Mouse (Mus musculus): ENCODE results near the gene AL732309.1.
A peak's percentile ranks its signal among the peaks of the same experiment; 100 is the strongest.

AL732309.1 gene

DNA sequence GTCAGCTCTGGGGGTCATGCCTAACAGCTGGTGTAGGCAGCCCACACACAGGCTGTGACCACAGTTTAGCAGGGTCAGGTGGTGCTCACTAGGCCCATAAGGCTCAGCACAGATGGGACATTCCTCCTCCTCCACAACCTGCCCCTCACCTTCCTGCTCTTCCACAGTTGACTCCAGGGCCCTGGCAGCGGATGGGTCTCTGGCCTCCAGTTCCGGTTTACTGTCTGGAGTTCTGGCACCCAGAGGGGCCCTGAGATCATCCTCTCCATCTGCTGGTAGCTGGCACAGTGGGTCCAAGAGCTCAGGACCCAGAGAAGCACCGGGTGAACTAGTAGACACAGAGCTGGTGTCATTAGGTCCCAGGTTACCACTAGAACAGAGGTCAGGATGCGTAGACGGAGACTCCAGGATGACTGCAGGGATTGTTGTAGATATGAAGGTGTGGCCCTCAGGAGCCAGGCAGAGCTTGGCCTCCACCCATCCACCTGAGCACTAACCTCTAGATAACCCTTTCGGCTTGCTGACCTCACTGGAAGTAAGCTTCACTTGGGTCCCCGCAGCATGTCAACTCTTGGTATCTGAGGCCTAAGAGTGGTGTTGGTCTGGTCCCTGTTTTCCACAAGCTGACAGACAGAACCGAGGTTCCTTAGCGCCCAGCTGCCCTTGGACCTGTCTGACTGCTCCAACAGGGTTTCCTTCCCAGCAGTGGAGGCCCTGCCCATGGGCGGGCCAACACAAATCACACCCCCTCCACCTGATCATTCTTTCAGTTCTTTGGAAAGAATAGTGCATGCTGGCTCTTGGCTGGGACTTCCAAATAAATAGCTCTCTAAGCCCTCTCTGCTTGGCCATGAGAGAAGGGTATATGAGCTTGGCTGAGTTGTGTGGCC, at the start of gene AL732309.1:
TSS of gene AL732309.1 (minus strand) at position 681 of the 890 bp plus-strand sequence.
- DNase-seq (ENCODE audit: low spot score in 2 of 2) = no peak

DNA sequence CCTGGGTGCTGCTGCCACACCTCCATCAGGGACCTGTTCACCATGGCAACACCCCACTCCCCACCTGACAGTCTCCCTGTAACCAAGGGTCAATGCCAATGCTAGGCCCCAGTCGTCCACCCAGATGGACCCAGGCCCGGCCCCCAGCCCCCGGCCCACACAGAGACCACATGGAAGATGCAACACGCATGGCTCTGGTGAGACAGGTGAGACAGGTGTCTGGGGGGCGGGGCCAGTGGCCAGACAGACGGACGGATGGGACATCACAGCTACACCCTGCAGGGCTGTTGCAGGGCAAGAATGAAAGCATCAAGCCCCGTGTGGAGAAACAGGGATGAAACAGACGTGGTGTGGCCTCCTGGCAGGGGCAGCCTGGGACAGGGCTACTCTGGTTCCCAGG, 47.0 kb upstream of the AL732309.1 start:
- no peak for DNase-seq (ENCODE audit: low spot score in 2 of 2)

DNA sequence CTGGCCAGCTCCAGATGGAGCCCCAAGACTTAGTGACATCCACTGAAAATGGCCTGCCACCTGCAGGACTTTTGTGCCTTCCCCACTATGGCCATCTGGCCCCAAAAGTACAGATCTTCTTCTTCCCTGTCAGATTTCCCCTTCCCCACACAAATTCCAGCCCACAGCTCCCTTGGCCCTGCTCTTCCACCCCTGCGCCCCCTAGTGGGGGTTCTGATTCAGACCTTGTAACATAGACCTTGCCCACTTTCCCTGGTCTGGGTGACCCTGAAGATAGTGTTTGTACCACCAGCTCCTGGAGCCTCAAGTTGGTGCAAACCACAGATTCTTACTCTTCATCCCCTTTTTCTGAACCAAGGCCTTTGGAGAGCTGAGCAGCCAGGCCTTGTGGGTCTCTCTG, 46.2 kb upstream of the AL732309.1 start:
- DNase-seq (ENCODE audit: low spot score in 2 of 2) = peak; percentile 70 to 88

DNA sequence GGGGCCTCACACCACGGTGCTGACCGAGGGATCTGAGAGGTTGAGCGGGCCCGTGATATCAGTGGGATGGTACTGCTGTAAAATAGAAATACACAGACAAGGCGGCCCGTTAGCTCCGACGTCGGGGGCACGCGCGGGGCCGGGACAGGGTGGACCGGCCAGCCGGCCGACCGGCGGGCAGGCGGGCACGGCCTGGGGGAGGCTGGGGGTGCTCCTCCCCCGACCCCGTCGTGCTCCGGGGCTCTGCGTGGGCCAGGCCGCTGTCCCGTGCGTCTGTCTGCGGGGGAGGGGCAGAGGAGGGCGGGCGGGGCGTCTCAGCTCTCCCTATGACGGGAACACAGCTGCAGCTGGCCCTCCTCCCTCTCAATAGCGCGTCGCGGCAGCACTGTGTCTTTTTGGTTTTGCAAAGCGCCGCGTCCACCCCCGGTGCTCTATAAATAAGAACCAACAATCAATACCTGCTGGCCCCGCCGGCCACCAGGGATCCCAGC, 45.4 kb upstream of the AL732309.1 start:
- DNase-seq (ENCODE audit: low spot score in 2 of 2) = peak in 1 of 2 experiments; percentile 24

DNA sequence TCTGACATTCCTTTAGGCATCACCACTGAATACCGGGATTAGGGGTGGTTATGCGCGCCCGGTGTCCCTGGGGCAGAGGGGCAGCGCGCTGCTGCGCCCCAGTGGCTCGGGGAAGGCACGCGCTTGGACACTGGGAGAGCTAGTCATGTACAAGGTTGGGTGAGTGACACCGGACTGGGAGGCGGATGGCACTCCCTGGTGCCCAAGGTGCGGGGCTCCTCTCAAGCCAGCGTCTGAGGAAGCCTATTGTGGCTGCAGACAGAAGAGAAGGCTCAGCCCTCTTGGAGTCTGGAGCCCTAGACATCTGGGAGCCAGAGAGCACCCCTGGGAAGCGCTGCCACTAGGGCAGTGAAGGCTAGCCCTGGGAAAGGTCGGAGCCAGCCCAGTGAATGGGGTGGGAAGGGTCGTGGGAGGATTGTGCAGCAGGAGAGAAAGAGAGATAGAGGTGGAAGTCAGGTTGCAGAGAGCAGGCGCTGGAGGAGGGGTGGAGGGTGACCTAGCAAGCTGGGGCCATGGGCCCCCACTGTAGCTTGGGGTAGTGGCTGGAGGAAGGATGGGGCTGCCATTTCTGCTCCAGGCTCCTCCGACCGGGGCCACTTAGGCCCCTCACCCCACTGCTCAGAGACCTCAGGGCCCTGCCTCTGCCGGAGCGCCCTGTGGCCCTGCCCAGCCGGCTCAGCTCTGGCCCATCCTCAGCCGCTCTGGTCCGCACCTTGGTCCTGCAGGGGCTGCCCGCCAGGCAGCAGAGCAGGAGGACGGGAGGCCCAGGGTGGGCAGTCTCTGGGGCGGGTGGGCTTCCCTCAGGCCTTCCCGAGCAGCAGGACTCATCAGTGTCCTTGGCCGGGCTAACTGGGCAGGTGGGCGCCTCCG, 44.8 kb upstream of the AL732309.1 start:
- peak in 1 of 2 experiments; percentile 17 for DNase-seq (ENCODE audit: low spot score in 2 of 2)

DNA sequence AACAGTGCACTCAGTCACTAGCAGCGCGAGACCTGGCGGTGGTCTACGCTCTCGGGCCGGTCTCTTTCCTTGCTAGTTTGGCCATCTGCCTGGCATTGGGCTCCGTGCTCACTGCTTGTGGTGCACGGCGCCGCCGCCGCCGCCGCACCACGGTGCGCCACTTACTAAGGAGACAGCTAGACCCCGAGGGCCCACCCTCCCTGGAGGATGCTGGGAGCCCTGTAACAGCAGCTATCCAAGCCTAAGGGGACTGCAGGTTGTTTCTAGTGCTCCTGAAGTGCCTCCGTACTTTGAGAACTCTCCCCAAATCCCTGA, 44.1 kb upstream of the AL732309.1 start:
- no peak for DNase-seq (ENCODE audit: low spot score in 2 of 2)

DNA sequence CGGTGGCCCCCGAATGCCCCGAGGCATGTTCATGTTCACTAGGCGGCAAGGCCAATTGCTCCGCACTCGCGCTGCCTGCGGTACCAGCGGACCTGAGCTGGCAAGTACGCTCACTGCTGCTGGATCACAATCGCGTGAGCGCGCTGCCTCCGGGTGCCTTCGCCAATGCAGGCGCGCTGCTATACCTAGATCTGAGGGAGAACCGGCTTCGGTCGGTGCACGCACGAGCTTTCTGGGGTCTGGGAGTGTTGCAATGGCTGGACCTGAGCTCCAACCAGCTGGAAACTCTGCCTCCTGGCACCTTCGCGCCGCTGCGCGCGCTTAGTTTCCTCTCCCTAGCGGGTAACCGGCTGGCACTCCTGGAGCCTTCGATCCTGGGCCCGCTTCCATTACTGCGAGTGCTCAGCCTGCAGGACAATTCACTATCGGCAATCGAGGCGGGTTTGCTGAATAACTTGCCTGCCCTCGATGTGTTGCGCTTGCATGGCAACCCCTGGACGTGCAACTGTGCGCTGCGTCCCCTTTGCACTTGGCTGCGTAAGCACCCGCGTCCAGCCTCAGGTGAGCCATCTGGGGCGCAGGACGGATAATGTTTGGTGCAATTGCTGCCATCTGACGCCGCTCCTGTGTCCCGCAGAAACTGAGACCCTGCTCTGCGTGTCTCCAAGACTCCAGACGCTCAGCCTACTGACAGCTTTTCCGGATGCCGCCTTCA, 43.6 kb upstream of the AL732309.1 start:
- peak; percentile 13 to 14 for DNase-seq (ENCODE audit: low spot score in 2 of 2)

DNA sequence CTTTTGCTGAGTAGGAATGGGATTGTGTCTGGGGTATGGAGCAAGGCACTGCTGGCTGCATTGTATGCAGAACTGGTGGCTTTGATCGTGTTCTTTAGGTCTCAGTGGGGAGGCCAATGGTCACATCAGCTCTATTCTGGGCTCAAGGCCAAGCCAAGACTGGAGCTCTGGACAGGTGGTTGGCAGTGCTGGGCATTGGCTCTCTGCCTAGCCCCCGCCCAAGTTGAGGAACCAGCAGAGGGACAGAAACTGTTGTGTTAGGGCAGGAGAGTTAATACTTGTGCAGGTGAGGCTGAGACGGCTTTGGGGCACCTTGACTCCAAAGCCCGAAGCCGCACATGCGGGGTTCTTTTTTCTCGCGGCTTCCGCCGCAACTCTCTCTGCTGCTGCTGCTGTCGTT, 43.0 kb upstream of the AL732309.1 start, which contains the start of gene Lrrc26:
TSS of gene Lrrc26 (plus strand) at position 265 of the 400 bp plus-strand sequence.
- DNase-seq (ENCODE audit: low spot score in 2 of 2) = no peak

DNA sequence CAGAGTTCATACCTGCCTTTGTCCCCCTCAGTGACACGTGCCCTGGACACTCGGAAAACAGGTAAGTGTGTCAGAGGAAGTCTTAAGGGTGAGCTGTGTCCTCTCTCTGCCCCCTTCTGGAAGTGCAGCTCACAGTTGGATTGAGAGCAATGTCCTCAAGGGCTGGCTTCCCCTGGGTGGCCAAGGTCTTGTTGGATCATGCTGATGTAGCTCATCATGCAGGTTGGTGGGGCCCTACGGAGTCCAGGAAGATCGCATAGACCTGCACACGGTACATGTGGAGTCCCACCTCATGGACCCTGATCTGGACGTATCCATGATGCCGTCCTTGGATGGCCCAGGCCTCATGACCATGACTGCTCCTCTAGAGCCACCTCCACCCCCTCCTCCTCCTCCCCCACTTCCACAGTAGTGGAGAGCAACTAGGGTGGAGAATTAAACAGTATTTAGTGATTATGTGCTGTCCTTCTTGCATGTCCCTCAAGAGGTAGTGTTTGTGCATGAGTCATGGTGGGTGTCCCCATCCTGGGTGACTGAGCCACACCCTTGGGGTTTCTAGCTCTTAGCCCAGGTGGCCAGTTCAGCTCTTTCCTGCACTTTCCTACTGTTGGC, 42.2 kb upstream of the AL732309.1 start:
- DNase-seq (ENCODE audit: low spot score in 2 of 2) = peak in 1 of 2 experiments; percentile 9

DNA sequence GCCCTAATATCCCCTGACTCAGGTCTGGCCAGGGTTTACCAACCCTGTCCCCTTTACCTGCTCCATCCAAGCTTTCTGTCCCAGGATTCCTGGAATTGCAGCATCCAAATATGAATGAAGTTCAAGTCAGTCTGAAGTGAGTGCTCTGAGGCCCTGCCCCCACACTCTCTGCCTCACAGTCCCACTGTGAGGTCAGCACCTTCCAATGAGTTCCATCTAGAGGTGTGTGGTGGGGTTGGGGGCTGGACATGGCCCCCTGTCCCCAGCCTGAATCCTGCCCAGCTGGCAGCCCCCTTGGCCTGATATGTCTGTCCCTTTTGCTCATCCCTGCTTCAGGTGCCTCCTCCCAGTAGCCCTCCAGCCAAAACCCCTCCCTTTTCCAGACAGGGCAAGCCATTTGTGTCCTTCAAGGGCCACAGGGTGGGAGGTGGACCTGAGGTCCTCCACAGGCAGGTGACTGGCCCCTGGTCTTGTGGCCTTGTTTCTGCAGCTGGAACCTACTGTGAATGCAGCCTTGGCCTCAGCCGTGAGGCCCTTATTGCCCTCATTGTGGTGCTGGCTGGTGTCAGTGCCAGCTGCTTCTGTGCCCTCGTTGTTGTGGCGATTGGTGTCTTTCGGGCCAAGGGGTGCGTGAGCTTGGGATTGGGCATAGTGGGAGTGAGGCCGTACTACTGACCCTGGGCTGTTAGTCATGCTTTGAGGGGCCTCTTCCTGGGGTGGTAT, 41.4 kb upstream of the AL732309.1 start, which contains the start of gene Tmem210:
TSS of gene Tmem210 (plus strand) at position 219 of the 723 bp plus-strand sequence.
- DNase-seq (ENCODE audit: low spot score in 2 of 2) = peak in 1 of 2 experiments; percentile 11

DNA sequence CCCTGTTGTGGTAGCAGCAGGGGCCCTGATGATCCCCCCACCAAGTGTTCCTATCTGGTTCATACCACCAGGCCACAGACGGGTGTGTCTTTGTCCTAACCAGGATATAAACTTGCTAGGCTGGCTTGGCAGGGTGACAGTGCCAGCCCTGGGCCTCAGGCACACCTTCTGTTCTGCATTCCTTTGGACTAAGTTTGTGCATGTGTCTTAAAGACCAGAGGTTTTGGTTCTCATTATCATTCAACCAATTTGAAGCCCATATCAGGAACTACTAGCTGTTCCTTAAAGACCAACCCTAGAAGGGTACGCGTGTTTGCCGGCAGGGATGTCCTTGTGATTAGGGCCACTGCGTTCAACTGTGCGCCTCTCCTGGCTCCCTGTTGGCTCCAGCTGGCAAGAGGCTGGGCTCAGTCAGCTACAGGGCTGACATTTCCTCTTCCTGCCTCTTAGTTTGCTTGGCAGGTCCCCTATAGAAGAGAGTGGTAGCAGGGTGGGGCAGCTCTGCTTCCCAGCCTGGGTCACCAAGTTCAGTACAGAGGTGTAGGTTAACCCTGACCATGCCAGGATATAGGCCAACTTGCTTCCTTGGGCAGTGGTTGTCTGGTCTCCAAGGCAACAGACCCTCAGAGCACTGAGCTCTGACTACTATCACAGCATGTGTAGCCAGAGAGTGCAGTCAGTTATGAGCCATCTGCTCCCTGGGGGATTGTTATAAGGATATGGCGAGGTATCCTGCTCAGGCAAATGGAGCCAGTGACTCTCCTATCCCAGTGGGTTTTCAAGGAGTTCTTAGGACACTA, 40.4 kb upstream of the AL732309.1 start:
- peak; percentile 5 to 19 for DNase-seq (ENCODE audit: low spot score in 2 of 2)

DNA sequence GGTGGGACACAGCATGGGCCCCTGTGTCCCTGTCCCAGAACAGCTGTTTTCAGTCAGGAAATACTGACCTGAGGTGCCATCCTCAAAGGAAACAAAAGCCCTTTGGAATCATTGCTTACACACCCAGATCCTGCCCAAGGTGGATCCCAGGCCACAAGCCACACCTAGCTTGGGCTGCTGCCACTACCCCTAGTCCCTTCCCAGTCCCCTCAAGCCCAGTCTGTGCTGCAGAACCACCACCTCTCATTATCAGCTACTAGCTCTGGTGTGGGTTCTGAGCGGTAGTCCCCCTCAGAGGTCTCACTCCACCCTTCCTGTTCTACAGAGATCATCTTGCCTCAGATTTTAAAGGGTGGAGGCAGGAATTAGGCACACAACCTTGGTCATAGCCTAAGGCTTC, 39.7 kb upstream of the AL732309.1 start:
- peak in 1 of 2 experiments; percentile 14 for DNase-seq (ENCODE audit: low spot score in 2 of 2)

DNA sequence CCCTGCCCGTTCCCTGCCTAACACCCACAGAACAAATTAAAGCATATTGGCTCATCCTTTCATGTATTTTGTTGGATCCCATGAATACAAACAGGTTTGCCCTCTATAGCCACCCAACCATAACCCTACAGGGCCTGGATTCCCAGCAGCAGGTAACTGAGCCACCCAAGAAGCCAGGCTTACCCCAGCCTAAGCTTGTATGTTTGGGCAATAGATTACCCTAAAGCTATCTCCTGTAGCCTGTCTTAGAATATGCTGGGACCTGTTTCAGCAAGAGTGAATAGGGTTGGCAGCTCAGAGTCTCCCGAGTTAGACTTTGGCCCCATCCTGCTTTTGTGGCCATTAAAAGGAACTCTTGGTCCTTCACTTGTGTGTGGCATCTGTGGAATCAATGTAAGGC, 38.9 kb upstream of the AL732309.1 start:
- DNase-seq (ENCODE audit: low spot score in 2 of 2) = no peak

DNA sequence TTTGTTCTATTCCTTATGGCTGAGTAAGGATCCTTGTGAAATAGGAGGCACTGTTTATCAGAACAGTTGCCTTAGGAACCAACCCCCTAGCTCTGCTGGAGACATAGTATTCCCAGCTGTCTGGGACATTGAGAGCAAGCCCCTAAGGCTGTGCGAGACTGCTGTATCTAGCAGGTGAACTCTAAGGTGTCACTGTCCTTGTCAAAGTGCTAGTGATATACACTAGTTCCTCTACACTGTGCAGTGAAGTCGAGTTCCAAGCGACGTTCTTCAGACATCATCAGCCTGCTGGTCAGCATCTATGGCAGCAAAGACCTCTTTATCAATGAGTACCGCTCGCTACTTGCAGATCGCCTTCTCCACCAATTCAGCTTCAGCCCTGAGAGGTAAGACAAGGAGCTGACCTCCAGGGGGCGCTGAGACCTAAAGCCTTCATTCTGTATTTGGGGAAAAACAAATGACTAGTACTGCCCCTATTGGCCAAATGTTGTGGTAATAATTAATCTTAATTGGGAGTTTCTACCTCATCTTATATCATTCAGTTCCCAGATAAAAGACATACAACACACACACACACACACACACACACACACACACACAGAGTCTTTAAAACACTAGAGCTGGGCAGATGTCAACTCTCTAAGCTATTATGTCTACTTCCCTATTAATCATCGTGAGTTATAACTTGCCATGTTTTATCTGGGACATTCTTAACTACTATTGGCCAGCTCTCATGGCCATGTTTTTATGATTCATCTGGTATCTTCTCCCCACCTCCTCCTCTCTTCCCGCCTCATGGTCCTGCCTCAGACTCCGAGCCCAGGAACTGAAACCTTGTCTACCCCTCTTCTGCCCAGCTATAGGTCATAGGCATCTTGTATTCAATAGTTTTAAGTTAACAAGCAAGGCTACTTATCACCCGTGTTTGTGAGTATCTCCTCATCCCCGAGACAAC, 32.5 kb upstream of the AL732309.1 start:
- peak; percentile 68 to 91 for DNase-seq (ENCODE audit: low spot score in 2 of 2)

DNA sequence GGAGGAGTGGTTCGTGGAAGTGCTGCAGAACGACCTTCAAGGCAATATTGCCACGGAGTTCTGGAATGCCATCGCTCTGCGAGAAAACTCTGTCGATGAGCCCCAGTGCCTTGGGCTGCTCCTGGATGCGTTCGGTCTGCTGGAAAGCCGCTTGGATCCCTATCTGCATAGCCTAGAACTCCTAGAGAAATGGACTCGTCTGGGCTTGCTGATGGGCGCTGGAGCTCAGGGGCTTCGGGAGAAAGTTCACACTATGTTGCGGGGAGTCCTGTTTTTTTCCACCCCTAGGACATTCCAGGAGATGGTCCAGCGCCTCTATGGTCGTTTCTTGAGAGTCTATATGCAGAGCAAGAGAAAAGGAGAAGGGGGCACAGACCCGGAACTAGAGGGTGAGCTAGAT, 26.3 kb upstream of the AL732309.1 start:
- DNase-seq (ENCODE audit: low spot score in 2 of 2) = no peak

DNA sequence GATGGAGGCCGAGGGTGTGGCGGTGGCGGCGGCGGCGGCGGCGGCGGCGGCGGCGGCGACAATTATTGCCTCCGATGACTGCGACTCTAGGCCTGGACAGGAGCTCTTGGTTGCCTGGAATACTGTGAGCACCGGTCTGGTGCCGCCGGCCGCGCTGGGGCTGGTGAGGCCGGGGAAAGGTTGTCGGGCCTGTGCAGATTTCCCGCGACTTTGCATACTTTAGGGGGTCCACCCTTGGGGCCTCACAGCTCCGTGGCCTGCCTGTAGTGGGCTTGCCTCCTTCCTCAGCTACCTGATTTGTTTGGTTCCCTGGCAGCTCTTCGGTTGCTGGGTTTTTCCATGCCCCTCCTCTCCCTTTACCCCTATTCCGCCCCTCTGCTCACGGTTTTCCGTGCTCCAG, 25.9 kb upstream of the AL732309.1 start:
- no peak for DNase-seq (ENCODE audit: low spot score in 2 of 2)

DNA sequence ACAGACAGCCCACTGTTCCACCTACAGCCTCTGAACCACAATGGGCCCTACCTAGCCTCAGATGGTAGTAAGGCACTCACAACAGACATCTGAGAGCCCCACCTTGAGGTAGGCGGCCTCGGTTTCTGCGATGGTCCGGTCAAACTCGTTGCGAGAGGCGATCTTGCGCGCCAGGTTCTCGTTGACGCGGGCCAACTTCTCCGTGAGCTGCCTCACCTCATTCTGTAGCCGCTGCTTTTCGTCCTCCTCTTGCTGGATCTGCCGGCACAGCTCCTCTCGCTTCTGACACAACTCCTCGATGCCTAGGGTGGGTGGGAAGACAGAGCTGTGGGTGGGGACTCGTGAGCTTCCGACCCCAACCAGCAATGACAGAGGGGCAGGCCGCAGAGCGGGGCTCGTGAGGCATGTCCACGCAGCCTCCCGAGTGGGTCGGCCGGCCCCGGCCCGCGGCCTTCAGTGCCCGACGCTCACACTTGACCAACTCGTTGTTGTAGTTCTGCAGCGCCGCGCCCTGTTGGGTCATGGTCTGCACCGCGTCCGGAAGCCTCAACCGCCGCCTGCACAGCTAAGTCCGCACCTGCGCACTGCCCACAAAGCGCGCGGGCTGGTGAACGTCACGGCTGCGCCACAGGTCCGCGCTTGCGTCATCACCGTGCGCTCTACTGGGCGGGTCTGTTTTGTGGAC, 25.3 kb upstream of the AL732309.1 start, which contains the start of the genes Ssna1 and Anapc2:
TSS of gene Ssna1 (minus strand) at position 612 of the 685 bp plus-strand sequence.
TSS of gene Anapc2 (plus strand) at position 652 of the 685 bp plus-strand sequence.
- DNase-seq (ENCODE audit: low spot score in 2 of 2) = peak; percentile 98 to 99

All from spleen, postnatal 10 days (tissue).